Mouse (Mus musculus): ENCODE data around the gene Zscan20. TPM values are rescaled to one million over a fixed set of nuclear protein-coding genes. Genes with fewer than 3 reads are reported as not detected.

The Zscan20 gene
- polyA plus RNA-seq (2012; rRNA removed): 0.69 and 0.80 TPM in 2 replicates

GRCm38 (mm10) chr4:128609925-128610402 is at the start of gene Zscan20:
Zscan20 (minus strand) TSS chr4:128610098.

GRCm38 (mm10) chr4:128654505-128655381 is 44.8 kb upstream of the Zscan20 start, which contains the start of gene Phc2:
Phc2 (plus strand) TSS chr4:128654702.

DNA sequence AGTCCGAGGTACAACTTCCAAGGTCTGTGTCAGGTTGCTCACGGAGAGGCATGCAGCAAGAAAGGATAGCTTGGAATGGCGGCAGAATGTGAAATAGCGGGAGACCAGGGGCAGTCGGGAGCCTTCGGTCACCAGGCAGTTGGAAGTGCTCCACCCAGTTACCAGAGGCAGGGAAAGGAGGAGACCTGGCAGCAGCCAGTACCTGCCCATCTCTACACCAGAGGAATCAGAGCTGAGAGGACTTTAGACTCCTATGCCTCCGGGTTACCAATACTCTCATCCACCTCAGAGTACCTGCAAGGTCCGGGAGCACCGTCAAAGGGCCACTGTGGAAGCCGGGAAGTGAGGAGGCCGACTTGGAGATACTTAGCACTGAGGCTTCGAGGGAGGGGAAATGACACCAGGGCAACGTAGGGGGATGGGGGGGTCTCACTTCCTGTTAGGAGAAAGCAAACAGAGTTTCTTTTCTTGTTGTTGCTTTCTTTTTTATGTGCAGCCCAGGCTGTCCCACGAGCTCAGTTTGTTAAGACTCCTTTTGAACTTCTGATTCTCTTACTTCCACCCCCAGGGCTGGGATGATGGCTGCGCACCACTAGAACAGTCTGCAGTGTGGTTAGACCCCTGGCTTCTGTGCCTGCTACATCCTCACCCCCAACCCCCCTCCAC is 8.5 kb upstream of the Zscan20 start, which contains the start of gene Tlr12:
Gene Tlr12, minus strand, starts transcription at position 374 of the 666 bp plus-strand sequence.

Other genes with a start within 250 kb of the Zscan20 start
- gene Tlr12, start 8.5 kb upstream of the Zscan20 start, polyA plus RNA-seq (2012; rRNA removed): 0.40 and 0.75 TPM in 2 replicates
- 43.2 and 51.9 TPM in 2 replicates for gene Phc2, start 44.6 kb upstream of the Zscan20 start, polyA plus RNA-seq (2012; rRNA removed)
- 0.05 and 0.08 TPM in 2 replicates for gene A3galt2, start 145.3 kb upstream of the Zscan20 start, polyA plus RNA-seq (2012; rRNA removed)
- 14.1 and 14.8 TPM in 2 replicates for gene Zfp362, start 195.9 kb upstream of the Zscan20 start, polyA plus RNA-seq (2012; rRNA removed)

Data from stomach, adult 2 months (tissue).